Mouse (Mus musculus) kidney, embryonic 15.5 days (tissue): ENCODE data around the gene Fbxo7. TPM values are rescaled to one million over a fixed set of nuclear protein-coding genes. Genes with fewer than 3 reads are reported as not detected.
A peak's percentile ranks its signal among the peaks of the same experiment; 100 is the strongest.

ENCODE experiments used
- ATAC-seq: fragments of 200-750 bp; cut with Nextera tagmentation; replicated peaks from 2 replicates; pipeline ENCODE4 v1.8.0; 2017; ENCODE audit warnings: moderate TSS enrichment; ENCODE audit not compliant: low FRiP score
- H3K27ac ChIP-seq: fragments of 300-500 bp; sonication (generic); 2 replicates; pipeline ENCODE4 v1.5.1; 2015; ENCODE audit warnings: mild to moderate bottlenecking, inconsistent platforms
- H3K27me3 ChIP-seq: fragments of 300-500 bp; sonication (generic); 2 replicates; pipeline ENCODE4 v1.6.1; 2015; ENCODE audit warnings: inconsistent platforms
- H3K36me3 ChIP-seq: fragments of 300-500 bp; sonication (generic); 2 replicates; pipeline ENCODE4 v1.6.1; 2015; ENCODE audit warnings: inconsistent platforms
- H3K4me1 ChIP-seq: fragments of 300-500 bp; sonication (generic); 2 replicates; pipeline ENCODE4 v1.6.1; 2015; ENCODE audit warnings: inconsistent platforms
- H3K4me2 ChIP-seq: fragments of 300-500 bp; sonication (generic); 2 replicates; pipeline ENCODE4 v1.6.1; 2015; ENCODE audit warnings: moderate library complexity, mild to moderate bottlenecking, inconsistent platforms
- H3K4me3 ChIP-seq: fragments of 300-500 bp; sonication (generic); replicated peaks from 2 replicates; pipeline ENCODE4 v1.5.1; 2015; ENCODE audit warnings: mild to moderate bottlenecking, inconsistent platforms
- H3K9ac ChIP-seq: fragments of 300-500 bp; sonication (generic); 2 replicates; pipeline ENCODE4 v1.6.1; 2015; ENCODE audit warnings: mild to moderate bottlenecking, inconsistent platforms
- H3K9me3 ChIP-seq: fragments of 300-500 bp; sonication (generic); replicated peaks from 2 replicates; pipeline ENCODE4 v1.6.1; 2016; ENCODE audit warnings: inconsistent platforms
- WGBS: fragments of 180-500 bp; shearing (Covaris S2); methylation state at CpG from one replicate; pipeline ENCODE4 v1.1.7; 2015; ENCODE audit warnings: mixed read lengths; 5-methylcytosine and 5-hydroxymethylcytosine counted together
- polyA plus RNA-seq: library from polyadenylated mRNA; unstranded; fragments of >200 nt; fragmentation: Nextera tagmentation; extraction: Ambion mirVana; gene quantifications from 2 replicates; pipeline ENCODE4 v1.2.1, GENCODE M21; 2015

The Fbxo7 gene
- polyA plus RNA-seq: 36.0 and 36.7 TPM in 2 replicates

GRCm38 (mm10) chr10:86021749-86022473, at the start of gene Fbxo7:
Gene Fbxo7, plus strand, starts transcription at chr10:86021972.
- Histone ChIP-seq H3K9ac (peak within 1 kb of the TSS; percentile 81), H3K9me3 (no peaks in the 10 kb centered on the region), H3K4me1 (peaks cover 19% of the 10 kb centered on the region), H3K27ac (peak within 1 kb of the TSS; percentile 95), H3K4me2 (peak within 1 kb of the TSS; percentile 62), H3K27me3 (peaks cover 11% of the 10 kb centered on the region), H3K36me3 (peaks cover 14% of the 10 kb centered on the region; the same call in 1 of the 2 replicates), H3K4me3 (peak within 1 kb of the TSS; percentile 67)
- peak; percentile 95 for ATAC-seq
- WGBS: under 1% methylated on average over 82 of the region's 82 CpGs

- Histone ChIP-seq H3K36me3 (no peaks in the 10 kb centered on the region), H3K9ac (no peak overlapping the region), H3K9me3 (no peaks in the 10 kb centered on the region), H3K27ac (no peak overlapping the region), H3K4me2 (no peak overlapping the region), H3K4me1 (peaks cover 7% of the 10 kb centered on the region; the same call in 1 of the 2 replicates), H3K4me3 (no peak overlapping the region), H3K27me3 (0 out of 2 replicates have a peak, but pooled peaks cover 2% of the 10 kb centered on the region)
- ATAC-seq: no peak
- WGBS: 86% methylated on average over 4 of the region's 4 CpGs
Observed at GRCm38 (mm10) chr10:85972915-85973314, 48.9 kb upstream of the Fbxo7 start.

- ATAC-seq: no peak
- Histone ChIP-seq H3K27me3 (no peaks in the 10 kb centered on the region), H3K9ac (no peak overlapping the region), H3K27ac (no peak overlapping the region), H3K4me2 (no peak overlapping the region), H3K4me3 (no peak overlapping the region), H3K36me3 (no peaks in the 10 kb centered on the region), H3K9me3 (no peaks in the 10 kb centered on the region), H3K4me1 (no peaks in the 10 kb centered on the region)
- WGBS: 72% methylated on average over 6 of the region's 6 CpGs
Observed at GRCm38 (mm10) chr10:85989412-85990115, 32.2 kb upstream of the Fbxo7 start.

GRCm38 (mm10) chr10:85992412-85992811, 29.4 kb upstream of the Fbxo7 start:
- Histone ChIP-seq H3K9ac (no peak overlapping the region), H3K4me1 (no peaks in the 10 kb centered on the region)

GRCm38 (mm10) chr10:85993836-85994235, 27.9 kb upstream of the Fbxo7 start:
- H3K4me2 ChIP-seq: no peak overlapping the region
- 88% methylated on average over 9 of the region's 9 CpGs for WGBS
- no peaks in the 10 kb centered on the region for H3K27me3 ChIP-seq
- no peak overlapping the region for H3K4me3 ChIP-seq
- no peaks in the 10 kb centered on the region for H3K4me1 ChIP-seq
- H3K9me3 ChIP-seq: no peaks in the 10 kb centered on the region
- no peak overlapping the region for H3K9ac ChIP-seq
- H3K27ac ChIP-seq: no peak overlapping the region
- no peak for ATAC-seq
- H3K36me3 ChIP-seq: no peaks in the 10 kb centered on the region

More at GRCm38 (mm10) chr10:85992412-85992811, 29.4 kb upstream of the Fbxo7 start:
- no peak overlapping the region for H3K4me2 ChIP-seq
- H3K36me3 ChIP-seq: no peaks in the 10 kb centered on the region
- no peak overlapping the region for H3K27ac ChIP-seq
- no peak overlapping the region for H3K4me3 ChIP-seq
- WGBS: 83% methylated on average over 4 of the region's 4 CpGs
- no peaks in the 10 kb centered on the region for H3K9me3 ChIP-seq
- no peak for ATAC-seq
- H3K27me3 ChIP-seq: no peaks in the 10 kb centered on the region

- H3K9ac ChIP-seq: no peak overlapping the region
- no peaks in the 10 kb centered on the region for H3K4me1 ChIP-seq
- no peaks in the 10 kb centered on the region for H3K36me3 ChIP-seq
- no peak overlapping the region for H3K4me2 ChIP-seq
- no peaks in the 10 kb centered on the region for H3K27me3 ChIP-seq
- WGBS: 73% methylated on average over 5 of the region's 5 CpGs
- no peak overlapping the region for H3K27ac ChIP-seq
- no peak overlapping the region for H3K4me3 ChIP-seq
- no peak for ATAC-seq
- H3K9me3 ChIP-seq: no peaks in the 10 kb centered on the region
Observed at GRCm38 (mm10) chr10:85994543-85995104, 27.1 kb upstream of the Fbxo7 start.

- Histone ChIP-seq H3K9ac (no peak overlapping the region), H3K4me1 (no peaks in the 10 kb centered on the region), H3K27me3 (no peaks in the 10 kb centered on the region), H3K4me2 (no peak overlapping the region), H3K9me3 (no peaks in the 10 kb centered on the region), H3K4me3 (no peak overlapping the region), H3K36me3 (no peaks in the 10 kb centered on the region), H3K27ac (no peak overlapping the region)
- no peak for ATAC-seq
- WGBS: 91% methylated on average over 4 of the region's 4 CpGs
Observed at GRCm38 (mm10) chr10:86000447-86000846, 21.3 kb upstream of the Fbxo7 start.

- no peak overlapping the region for H3K4me2 ChIP-seq
- peaks cover 5% of the 10 kb centered on the region; the same call in 1 of the 2 replicates for H3K27me3 ChIP-seq
- H3K4me3 ChIP-seq: no peak overlapping the region
- H3K4me1 ChIP-seq: 0 out of 2 replicates have a peak, but pooled peaks cover 6% of the 10 kb centered on the region
- WGBS: 83% methylated on average over 5 of the region's 5 CpGs
- no peak for ATAC-seq
- H3K27ac ChIP-seq: no peak overlapping the region
- H3K9me3 ChIP-seq: no peaks in the 10 kb centered on the region
- H3K36me3 ChIP-seq: no peaks in the 10 kb centered on the region
- no peak overlapping the region for H3K9ac ChIP-seq
Observed at GRCm38 (mm10) chr10:86006455-86006854, 15.3 kb upstream of the Fbxo7 start.

GRCm38 (mm10) chr10:86009688-86010087, 12.1 kb upstream of the Fbxo7 start:
- no peak for ATAC-seq

GRCm38 (mm10) chr10:86010636-86011035, 11.1 kb upstream of the Fbxo7 start:
- H3K9ac ChIP-seq: no peak overlapping the region
- 8% methylated on average over 6 of the region's 6 CpGs for WGBS
- H3K4me2 ChIP-seq: no peak overlapping the region
- no peaks in the 10 kb centered on the region for H3K9me3 ChIP-seq
- H3K36me3 ChIP-seq: no peaks in the 10 kb centered on the region
- H3K27ac ChIP-seq: no peak overlapping the region
- no peak overlapping the region for H3K4me3 ChIP-seq
- ATAC-seq: no peak
- H3K4me1 ChIP-seq: 0 out of 2 replicates have a peak, but pooled peaks cover 6% of the 10 kb centered on the region
- peaks cover 7% of the 10 kb centered on the region; the same call in 1 of the 2 replicates for H3K27me3 ChIP-seq

More at GRCm38 (mm10) chr10:86009688-86010087, 12.1 kb upstream of the Fbxo7 start:
- H3K27ac ChIP-seq: no peak overlapping the region
- H3K36me3 ChIP-seq: no peaks in the 10 kb centered on the region
- no peak overlapping the region for H3K4me3 ChIP-seq
- no peak overlapping the region for H3K4me2 ChIP-seq
- 84% methylated on average over 2 of the region's 2 CpGs for WGBS
- no peak overlapping the region for H3K9ac ChIP-seq
- H3K27me3 ChIP-seq: peaks cover 7% of the 10 kb centered on the region; the same call in 1 of the 2 replicates
- no peaks in the 10 kb centered on the region for H3K9me3 ChIP-seq
- 0 out of 2 replicates have a peak, but pooled peaks cover 6% of the 10 kb centered on the region for H3K4me1 ChIP-seq

- Histone ChIP-seq H3K9ac (no peak overlapping the region), H3K27ac (no peak overlapping the region), H3K9me3 (no peaks in the 10 kb centered on the region), H3K4me2 (no peak overlapping the region), H3K36me3 (no peaks in the 10 kb centered on the region), H3K27me3 (peaks cover 11% of the 10 kb centered on the region; the same call in 1 of the 2 replicates), H3K4me3 (no peak overlapping the region), H3K4me1 (0 out of 2 replicates have a peak, but pooled peaks cover 9% of the 10 kb centered on the region)
- 68% methylated on average over 2 of the region's 2 CpGs for WGBS
- no peak for ATAC-seq
Observed at GRCm38 (mm10) chr10:86011172-86011571, 10.6 kb upstream of the Fbxo7 start.

GRCm38 (mm10) chr10:86011781-86012180, 10.0 kb upstream of the Fbxo7 start, which contains the start of gene Bpifc:
Gene Bpifc, minus strand, starts transcription at chr10:86011895.
- Histone ChIP-seq H3K36me3 (no peaks in the 10 kb centered on the region), H3K9ac (no peak within 1 kb of the TSS), H3K27me3 (peaks cover 12% of the 10 kb centered on the region; the same call in 1 of the 2 replicates), H3K9me3 (no peaks in the 10 kb centered on the region), H3K27ac (no peak within 1 kb of the TSS), H3K4me2 (no peak within 1 kb of the TSS), H3K4me3 (no peak within 1 kb of the TSS), H3K4me1 (0 out of 2 replicates have a peak, but pooled peaks cover 9% of the 10 kb centered on the region)
- 86% methylated on average over 2 of the region's 2 CpGs for WGBS
- ATAC-seq: no peak
